Mouse (Mus musculus) monocyte, adult 5-6 weeks (primary cell): ENCODE measurements at regions not wholly inside any gene's neighbourhood (a gene's known extent, or its start where the extent isn't known, plus 50 kb on each side); places are given as distances from the start of the nearest gene placed in this dataset.

Experiments used
- ATAC-seq: fragments of 153-309, 156-312 bp; replicated peaks from 2 replicates; pipeline ENCODE4 v1.8.0; 2017; ENCODE audit warnings: mild to moderate bottlenecking; ENCODE audit not compliant: low TSS enrichment, insufficient number of reproducible peaks, severe bottlenecking, poor library complexity, low FRiP score

DNA sequence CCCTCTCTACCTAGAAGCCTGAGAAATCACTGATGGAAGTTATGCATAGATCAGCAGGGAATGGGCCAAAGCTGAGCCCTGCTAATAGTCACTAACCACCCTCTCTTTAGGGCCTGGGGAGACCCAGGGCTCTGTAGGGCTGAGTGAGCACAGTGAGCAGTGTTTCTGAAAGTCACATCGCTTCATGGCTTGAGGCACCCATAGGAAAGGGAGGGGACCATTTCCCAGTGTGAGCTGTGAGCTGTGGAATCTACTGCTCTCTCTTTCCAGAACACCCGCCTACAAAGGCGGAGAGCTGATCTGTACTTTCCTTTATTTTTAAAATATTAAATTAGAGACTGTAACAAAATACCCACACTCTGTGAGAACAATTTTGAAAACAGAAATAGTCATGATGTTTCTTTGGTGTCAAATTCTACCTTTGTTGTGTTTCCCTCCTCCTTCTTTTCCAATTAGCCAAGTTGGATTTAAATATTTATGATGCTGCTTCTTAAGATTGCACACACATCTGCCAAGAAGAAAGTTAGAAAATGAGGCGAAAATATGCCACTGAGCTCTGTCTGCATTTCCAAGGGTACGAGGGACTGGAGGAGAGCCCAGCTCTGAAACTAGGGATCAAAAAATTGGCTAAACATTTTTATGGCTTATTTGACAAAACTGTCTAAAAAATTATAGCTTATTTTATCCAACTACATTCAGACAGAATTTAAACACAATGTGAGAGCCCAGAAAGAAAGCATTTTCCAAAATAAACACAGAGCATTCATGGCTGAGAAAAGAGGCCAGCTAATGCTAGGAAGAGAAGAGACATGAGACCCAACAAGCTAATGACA lies 111.7 kb upstream of the Tmtc1 start:
- ATAC-seq, result no peak

- no peak for ATAC-seq
Observed at GRCm38 (mm10) chr6:148554463-148554862, 110.3 kb upstream of the Tmtc1 start.

DNA sequence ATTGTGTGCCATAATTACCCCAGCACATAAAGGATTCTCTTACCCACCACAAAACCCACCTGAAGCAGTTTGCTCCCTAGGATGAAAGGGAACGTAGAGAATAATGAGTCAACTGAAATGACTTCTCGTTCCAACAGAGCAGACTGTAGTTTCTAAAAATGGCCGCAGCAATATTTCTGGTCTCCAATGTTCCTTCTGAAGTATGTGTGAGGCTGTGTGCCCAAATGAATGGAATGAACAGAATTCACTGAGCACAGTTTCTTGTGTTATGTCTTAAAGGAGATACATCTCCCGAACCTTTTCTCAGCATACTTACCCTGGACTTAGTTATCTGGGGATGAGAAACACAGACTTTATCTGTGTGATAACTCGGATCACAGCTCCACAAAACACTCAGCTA lies 109.4 kb upstream of the Tmtc1 start:
- ATAC-seq, result no peak

- ATAC-seq, result no peak
Observed at GRCm38 (mm10) chr6:148551097-148551496, 106.9 kb upstream of the Tmtc1 start.

GRCm38 (mm10) chr6:148548138-148548778 lies 104.1 kb upstream of the Tmtc1 start:
- ATAC-seq, result no peak

DNA sequence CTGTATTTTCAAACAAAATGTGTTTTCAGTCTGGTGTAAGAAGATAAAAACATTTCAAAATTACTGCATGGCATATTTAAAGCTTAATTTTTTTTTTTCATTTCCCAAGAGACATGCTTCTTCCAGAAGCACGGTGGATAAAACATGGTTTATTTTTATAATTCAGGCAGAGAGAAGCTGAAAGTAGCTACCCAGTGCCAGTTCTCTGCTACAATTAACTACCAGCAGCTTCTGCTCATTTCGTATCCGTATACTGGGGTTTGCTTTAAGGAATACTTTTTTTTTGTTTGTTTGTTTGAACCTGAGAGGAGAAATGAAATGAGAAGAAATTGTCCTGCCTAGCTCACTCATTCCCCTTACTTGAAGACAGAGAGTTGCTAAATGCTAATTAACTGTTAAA lies 98.9 kb upstream of the Tmtc1 start:
- ATAC-seq, result no peak

GRCm38 (mm10) chr6:148541981-148542380 lies 97.8 kb upstream of the Tmtc1 start:
- no peak for ATAC-seq

- no peak for ATAC-seq
Observed at GRCm38 (mm10) chr6:148539207-148539960, 95.2 kb upstream of the Tmtc1 start.

- 0 out of 2 replicates have a peak, but pooled peaks have one; percentile 32 for ATAC-seq
Observed at GRCm38 (mm10) chr6:148534364-148534763, 90.2 kb upstream of the Tmtc1 start.

DNA sequence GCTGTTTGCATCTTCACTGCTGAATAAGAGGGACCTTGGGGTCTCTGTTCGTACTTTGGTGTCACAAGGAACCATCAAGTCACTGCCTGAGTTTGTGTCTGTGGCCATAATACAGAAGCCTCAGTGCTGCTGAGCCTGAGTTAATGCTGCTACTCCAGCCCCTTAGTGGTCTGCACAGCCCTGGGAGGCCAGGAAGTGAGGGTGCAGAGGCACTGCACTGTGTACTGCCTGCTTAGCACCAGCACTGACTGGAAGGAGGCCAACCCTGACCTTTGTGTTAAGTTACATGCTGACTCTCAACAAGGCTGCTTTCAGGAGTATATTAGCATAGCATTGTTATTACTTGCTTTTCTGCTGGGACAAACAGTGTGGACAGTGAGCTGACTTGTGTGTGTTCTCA lies 86.9 kb upstream of the Tmtc1 start:
- no peak for ATAC-seq

DNA sequence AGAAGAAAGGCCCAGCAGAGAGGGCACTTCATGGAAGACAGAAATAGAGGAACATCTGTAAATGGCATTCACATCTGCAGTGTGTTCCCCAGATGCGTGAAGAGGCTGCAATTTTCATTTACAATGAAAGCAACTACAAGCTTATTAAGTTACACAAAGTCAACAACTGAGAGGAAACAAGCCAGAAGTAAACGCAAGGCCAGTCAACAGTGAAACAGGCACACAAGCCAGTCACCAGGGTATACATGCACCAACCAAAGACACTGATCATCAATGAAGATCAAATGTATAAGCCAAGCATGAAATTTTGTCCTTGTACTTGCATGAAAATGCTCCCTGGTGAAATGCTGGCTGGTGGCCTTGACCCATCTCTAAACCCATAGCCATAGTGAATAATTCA lies 84.4 kb upstream of the Tmtc1 start:
- ATAC-seq, result no peak

DNA sequence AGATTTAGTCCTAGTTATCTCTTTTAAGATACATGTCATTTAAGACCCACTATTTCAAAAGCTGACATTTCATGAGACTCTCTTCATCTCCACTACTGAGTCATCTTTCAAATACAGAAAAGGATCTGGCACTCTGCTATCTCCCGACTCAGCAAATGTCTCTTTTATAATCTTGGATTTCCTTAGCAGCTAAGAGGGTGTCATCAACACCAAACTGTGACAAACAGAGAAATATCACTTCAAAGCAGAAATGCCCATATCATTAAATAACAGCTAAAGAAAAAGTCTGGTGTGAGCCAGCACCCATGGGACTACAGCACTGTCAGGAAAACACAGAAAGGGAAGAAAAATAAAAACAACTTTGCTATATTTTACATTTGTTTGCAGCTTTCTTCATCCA lies 78.7 kb upstream of the Tmtc1 start:
- ATAC-seq, result no peak

DNA sequence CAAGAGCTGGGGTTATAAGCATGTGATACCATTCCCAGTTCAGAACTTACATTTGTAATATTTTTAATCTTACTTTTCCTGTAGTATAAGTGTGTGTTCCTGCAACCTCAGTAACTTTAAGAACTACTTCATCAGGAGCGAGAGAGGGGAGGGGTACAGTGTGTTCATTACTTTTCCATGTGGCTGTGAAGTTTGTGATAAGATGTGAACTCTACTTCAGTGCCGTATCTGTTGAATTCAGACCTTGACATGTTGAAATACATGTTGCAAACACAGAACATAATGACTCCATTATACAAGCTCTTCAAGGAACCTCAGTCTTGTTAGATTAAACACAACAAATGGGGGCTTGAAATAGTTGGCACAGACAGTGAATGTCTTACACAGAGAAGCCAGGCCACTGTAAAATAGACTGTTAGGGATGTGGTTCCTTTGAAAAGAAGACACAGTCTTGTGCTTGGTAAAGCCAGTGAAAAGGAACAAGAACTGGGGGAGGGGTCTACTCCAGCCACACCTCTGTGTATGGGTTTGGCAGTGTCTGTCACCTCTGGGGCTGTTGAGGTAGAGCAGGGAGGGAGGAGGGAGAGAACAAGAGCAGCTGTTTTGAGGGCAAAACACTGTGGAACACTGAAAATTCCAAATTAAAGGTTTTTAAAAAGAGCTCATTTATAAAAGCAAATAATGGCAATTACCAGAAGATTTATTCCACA lies 73.5 kb upstream of the Tmtc1 start:
- no peak for ATAC-seq

GRCm38 (mm10) chr6:148516654-148517053 lies 72.5 kb upstream of the Tmtc1 start:
- no peak for ATAC-seq

GRCm38 (mm10) chr6:148515105-148515504 lies 70.9 kb upstream of the Tmtc1 start:
- ATAC-seq, result no peak

GRCm38 (mm10) chr6:148514645-148515044 lies 70.5 kb upstream of the Tmtc1 start:
- ATAC-seq, result no peak

DNA sequence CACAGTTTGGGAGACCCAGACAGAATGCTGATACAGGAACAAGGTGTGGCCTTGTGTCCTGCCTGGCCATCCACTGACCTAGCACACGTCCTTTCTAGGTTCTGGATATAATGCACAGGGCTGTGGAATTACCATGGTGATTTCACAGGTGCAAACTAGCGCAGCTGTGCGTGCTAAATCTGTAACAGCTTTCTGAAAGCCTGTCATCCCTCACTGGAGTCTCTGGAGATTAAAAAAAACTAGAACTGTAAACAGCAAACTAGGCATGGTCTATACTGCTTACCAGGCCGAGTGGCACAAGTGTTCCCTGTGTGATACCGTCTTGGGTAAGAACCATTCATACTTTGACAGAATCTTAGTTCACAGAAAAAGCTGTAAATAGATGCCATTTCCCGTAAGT lies 69.9 kb upstream of the Tmtc1 start:
- no peak for ATAC-seq

- no peak for ATAC-seq
Observed at GRCm38 (mm10) chr6:148513134-148513533, 68.9 kb upstream of the Tmtc1 start.

DNA sequence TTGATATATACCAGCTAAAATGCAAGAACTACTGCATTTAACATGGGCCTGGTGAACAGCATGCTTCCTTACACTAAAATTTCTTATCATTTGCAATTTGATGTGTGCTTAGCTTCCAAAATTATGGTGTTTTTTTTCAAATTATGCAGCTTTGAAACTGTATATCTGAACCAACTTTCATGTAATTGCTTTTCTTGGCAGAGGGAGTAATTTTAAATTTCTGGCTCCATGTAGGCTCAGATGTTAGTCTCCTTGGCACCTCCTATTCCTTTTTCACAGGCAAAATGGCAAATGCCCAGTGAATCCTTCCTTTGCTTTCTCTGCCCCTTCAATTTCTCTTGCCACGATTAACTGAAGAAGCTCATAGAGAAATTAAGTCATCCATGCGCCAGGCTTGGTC lies 61.1 kb upstream of the Tmtc1 start:
- ATAC-seq, result no peak
